Mouse (Mus musculus) erythroblast, embryonic 14.5 days (primary cell): Measurements from ENCODE around the gene Tspan7.

Source experiments
- GATA1 ChIP-seq: IDR thresholded peaks from 2 replicates; pipeline ENCODE4 v1.6.1; 2012; ENCODE audit warnings: low read length, inconsistent platforms, mixed read lengths
- TAL1 ChIP-seq: IDR thresholded peaks from 3 replicates; pipeline ENCODE4 v1.6.1; 2012; ENCODE audit warnings: low read length, inconsistent platforms, mixed read lengths

DNA sequence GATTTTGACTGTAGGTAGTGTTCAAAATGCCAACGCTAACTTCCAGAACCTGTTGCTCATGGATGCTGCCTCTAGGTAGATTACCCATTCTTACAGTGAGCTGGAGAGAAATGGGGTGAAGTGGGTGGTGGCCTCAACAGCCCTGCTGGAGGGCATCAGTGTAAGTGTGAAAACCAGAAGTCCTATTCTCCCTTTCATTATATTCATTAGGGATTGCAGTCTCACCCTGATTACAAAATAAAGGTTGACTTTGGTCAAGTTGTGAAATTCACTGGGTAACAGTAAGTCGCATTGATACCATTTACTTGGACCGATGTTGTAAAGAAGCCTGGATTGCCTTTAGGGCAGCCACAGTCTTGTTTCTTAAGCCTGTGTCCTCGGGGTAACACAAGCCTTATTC lies 97.8 kb downstream of the Tspan7 start:
- TF ChIP-seq GATA1 (no peak), TAL1 (no peak)
